Mouse (Mus musculus) olfactory bulb, adult 2 months (tissue): ENCODE measurements at regions not wholly inside any gene's neighbourhood (a gene's known extent, or its start where the extent isn't known, plus 50 kb on each side); places are given as distances from the start of the nearest gene placed in this dataset.

Experiments
- H3K27ac ChIP-seq: fragments of 200-500 bp; 2 replicates; pipeline ENCODE4 v1.5.1; 2012; ENCODE audit warnings: low read depth, low read length; ENCODE audit not compliant: insufficient read depth
- H3K4me1 ChIP-seq: fragments of 200-500 bp; 2 replicates; pipeline ENCODE4 v1.6.1; 2012; ENCODE audit warnings: low read length; ENCODE audit not compliant: control insufficient read depth, insufficient read depth
- H3K4me3 ChIP-seq: fragments of 200-500 bp; 2 replicates; pipeline ENCODE4 v1.5.1; 2012; ENCODE audit warnings: mild to moderate bottlenecking, low read depth, low read length, moderate library complexity; ENCODE audit not compliant: insufficient read depth
- CTCF ChIP-seq: fragments of 200-500 bp; IDR thresholded peaks from 2 replicates; pipeline ENCODE4 v1.5.1; 2012; ENCODE audit warnings: low read depth, mild to moderate bottlenecking, low read length, moderate library complexity; ENCODE audit not compliant: insufficient read depth
- POLR2A ChIP-seq: fragments of 200-500 bp; IDR thresholded peaks from 2 replicates; pipeline ENCODE4 v1.6.1; 2012; ENCODE audit warnings: mild to moderate bottlenecking, low read depth, low read length, moderate library complexity; ENCODE audit not compliant: insufficient read depth
- WGBS: fragments of 180-500 bp; shearing (Covaris S2); methylation state at CpG from one replicate; pipeline ENCODE4 v1.1.7; 2018; 5-methylcytosine and 5-hydroxymethylcytosine counted together

DNA sequence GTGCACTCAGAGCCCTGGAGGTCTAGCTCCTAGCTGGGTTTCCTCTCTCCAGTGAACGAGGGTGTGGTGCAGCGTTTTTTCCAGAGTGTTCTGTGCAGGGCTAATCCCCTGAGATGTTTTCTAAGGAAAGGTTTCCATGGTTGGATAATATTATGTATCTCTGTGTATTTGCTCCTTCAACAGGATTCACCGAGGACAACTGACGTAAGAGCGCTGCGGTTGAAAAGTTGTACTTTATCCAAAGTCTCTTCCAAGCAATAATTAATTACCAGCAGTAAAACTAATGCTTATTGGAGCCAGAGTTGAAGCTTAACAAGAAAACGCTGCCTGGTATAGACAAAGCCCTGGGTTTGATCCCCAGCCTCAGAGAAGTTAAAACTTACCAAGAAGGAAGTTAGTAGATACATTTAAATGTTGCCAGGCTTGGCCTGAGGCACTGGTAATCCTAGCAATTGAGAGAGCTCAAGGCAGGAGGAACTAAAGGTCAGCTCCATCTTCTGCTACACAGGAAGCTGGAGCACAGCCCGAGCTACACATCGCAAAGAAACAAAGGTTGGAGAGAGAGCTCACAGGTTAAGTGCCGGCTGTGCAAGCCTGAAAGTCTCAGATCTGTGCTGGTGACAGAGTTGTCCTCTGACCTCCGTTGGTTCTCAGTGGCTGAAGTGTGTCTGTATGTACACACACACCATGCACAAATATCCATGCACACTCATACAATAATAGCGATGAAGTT, 51.2 kb upstream of the Rap1b start:
- H3K4me3 ChIP-seq: no peak overlapping the region
- H3K27ac ChIP-seq: no peak overlapping the region
- no peak for TF ChIP-seq CTCF
- no peak for TF ChIP-seq POLR2A
- 71% methylated on average over 12 of the region's 12 CpGs for WGBS
- H3K4me1 ChIP-seq: peaks cover 3% of the 10 kb centered on the region; the same call in 1 of the 2 replicates

DNA sequence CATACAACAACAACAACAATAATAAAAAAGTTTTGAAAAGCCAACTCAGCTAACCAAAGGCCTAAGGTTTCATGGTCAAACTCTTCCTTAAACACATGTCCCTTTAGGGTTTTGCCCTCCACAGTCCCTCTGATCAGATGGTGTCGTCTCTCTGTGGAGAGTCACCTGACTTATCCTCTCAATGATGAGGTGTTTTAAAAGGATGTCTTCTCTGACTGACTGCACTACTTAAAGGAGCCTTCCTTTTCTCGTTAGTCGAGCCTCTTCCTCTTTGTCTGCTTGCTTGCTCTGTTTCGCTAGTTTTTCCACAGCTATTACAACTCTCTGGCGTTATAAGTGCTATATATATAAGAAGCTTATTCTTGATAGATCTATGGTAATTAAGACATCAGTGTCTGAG, 51.9 kb upstream of the Rap1b start:
- H3K27ac ChIP-seq: no peak overlapping the region
- H3K4me3 ChIP-seq: no peak overlapping the region
- 80% methylated on average over 5 of the region's 5 CpGs for WGBS
- peaks cover 3% of the 10 kb centered on the region; the same call in 1 of the 2 replicates for H3K4me1 ChIP-seq
- TF ChIP-seq CTCF (no peak), POLR2A (no peak)

DNA sequence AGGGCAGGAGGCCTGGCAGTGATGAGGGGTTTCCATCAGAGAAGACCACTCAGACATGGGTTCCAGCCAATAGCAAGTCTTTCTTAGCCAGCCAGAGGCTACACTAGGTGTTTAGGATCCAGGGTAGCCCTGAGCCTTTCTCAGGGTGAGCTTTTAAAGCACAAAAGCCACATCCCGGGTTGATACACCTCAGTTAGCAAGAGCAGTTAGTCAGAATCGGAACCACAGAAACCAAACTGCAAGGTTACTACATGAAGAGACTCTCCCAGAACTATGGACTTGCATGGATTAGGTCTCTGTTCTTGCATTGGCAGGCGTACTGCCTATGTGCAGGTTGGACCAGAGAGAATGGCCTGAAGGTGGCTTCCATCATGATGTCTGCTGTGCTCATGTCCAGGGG, 52.6 kb upstream of the Rap1b start:
- 99% methylated on average over 3 of the region's 3 CpGs for WGBS
- TF ChIP-seq CTCF: no peak
- no peak for TF ChIP-seq POLR2A
- peaks cover 5% of the 10 kb centered on the region; the same call in 1 of the 2 replicates for H3K4me1 ChIP-seq
- no peak overlapping the region for H3K4me3 ChIP-seq
- no peak overlapping the region for H3K27ac ChIP-seq

DNA sequence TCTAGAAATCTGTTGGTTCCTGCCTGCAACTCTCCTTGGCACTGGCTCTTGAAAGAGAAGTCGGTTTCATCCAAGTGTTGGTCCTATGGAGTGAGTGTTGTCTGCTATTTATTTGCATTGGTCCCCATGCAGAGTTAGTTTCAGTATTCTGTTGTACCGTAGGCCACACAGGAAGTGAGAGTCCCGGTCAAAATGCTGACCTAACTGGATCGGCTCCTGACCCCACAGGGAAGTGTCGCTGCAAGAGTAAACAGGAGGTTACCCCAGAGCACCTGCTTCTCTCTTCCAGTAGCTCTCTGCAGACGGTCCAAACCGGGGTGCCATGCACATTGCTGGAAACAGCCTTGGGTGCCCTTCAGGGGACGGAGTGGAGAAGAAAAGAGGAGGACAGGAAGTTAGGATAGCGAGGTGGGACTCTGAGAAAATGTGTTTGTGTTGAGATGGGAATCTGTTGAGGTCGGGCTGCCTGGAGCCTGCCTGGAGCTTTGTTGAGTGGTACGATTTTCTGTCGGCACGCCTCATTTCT, 53.6 kb upstream of the Rap1b start:
- Histone ChIP-seq H3K4me1 (peaks cover 7% of the 10 kb centered on the region; the same call in 1 of the 2 replicates), H3K4me3 (no peak overlapping the region), H3K27ac (no peak overlapping the region)
- 79% methylated on average over 13 of the region's 13 CpGs for WGBS
- TF ChIP-seq POLR2A (no peak), CTCF (no peak)

DNA sequence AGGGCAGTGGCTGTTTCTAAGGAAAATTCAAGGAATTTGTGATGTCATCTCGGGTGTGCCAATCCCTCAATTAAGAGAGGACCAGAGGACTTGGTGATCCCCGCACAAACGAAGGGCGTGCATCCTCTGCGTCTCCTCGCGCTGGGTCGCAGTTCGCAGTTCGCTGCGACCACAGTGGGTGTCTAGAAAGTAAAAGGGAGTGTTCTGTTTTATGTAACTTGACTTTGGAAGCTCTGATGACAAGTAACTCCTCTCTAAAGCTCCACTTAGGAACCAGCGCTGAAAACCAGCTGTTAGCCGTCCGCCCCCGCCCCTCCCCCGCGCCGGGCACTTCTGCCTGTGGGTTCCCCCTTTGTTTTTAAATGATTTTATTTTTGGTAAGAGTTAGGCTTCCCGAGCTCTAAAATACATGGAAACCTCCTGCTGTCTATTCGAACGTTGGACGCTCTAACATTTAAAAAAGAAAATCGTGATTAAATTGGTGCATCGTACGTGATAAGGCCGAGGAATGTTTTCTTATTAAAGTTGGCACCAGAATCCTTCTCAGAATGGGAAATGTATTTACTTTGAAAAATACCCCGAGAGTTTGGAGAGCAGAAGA, 59.9 kb upstream of the Rap1b start:
- H3K4me3 ChIP-seq: peak overlapping the region; percentile 30
- peaks cover 16% of the 10 kb centered on the region for H3K4me1 ChIP-seq
- TF ChIP-seq POLR2A (no peak), CTCF (no peak)
- peak overlapping the region; percentile 93 for H3K27ac ChIP-seq
- WGBS: 3% methylated on average over 27 of the region's 27 CpGs

DNA sequence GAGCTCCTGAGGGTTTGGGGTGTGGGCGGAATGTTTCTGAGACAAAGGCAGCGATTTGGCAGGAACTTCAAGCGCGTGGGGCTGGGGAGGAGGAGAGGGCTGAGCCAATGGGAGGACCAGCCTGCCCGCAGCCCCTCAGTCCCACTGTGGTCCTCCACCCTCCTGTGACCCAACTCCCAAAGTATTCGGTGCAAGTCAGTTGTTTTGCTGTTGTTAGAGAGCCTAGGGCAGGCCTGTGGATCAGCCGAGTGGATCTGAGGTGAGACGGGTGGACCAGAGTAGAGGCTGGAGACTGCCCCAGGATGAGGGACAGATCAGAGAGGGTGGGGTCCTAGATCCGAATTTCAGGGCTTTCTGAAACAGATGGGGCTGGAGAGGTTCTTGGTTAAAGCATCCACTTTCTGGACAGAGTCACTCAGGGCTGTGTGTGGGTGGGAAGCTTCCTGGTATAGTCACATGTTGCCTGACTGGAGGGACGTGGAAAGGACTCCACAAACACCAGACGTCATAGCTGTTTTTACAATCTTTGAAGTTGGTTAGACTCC, 60.5 kb upstream of the Rap1b start:
- Histone ChIP-seq H3K27ac (peak overlapping the region; percentile 93), H3K4me3 (peak overlapping the region; percentile 30), H3K4me1 (peaks cover 16% of the 10 kb centered on the region)
- WGBS: 5% methylated on average over 11 of the region's 11 CpGs
- no peak for TF ChIP-seq CTCF
- no peak for TF ChIP-seq POLR2A

DNA sequence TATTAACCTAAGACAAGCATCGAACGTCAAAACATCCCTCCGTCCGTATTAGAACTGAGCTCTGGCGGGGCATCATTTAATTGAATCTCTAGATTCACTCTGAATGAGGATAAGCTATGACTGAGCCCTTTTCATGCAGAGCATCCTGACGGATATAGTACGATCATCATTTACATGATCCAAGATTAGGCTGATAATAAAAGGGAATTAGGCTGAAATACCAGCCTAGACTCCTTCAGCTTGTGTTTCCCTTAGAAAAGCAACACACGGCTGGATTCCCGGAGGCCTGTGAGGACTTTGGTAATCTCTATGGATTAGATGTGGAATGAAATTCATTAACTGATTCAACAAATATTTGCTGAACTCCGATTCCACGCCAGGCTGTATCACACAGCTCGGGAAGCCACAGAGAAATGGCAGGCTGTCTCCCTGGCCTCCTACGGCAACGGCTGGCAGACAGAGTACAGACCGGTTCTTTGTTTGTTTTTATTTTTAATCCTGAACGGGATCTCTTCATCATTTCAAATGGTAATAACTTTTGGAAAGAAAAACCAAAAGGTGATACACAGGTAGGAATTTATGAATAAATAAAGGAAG, 62.3 kb upstream of the Rap1b start:
- Histone ChIP-seq H3K4me3 (no peak overlapping the region), H3K27ac (no peak overlapping the region), H3K4me1 (peaks cover 15% of the 10 kb centered on the region)
- no peak for TF ChIP-seq CTCF
- TF ChIP-seq POLR2A: no peak
- 75% methylated on average over 16 of the region's 16 CpGs for WGBS

DNA sequence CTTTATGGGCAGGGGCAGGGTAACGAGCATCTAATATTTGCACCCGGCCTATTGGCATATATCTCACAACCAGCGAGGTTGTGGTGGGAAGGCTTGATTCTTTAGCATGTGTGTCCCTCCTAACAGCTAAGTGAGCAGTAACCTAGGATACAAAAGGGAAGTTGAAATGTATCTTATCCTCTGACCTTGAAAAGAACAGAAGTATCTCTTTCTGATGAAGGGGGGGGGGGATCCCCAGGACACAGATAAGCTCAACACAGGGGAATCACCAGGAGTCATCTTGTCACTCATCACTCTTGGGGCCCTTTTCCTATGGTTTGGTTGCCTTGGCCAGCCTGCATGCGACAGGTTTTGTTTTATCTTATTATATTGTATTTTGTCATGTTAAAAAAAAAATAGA, 63.3 kb upstream of the Rap1b start:
- H3K4me1 ChIP-seq: peaks cover 14% of the 10 kb centered on the region
- 90% methylated on average over 4 of the region's 4 CpGs for WGBS
- no peak overlapping the region for H3K4me3 ChIP-seq
- H3K27ac ChIP-seq: no peak overlapping the region
- TF ChIP-seq POLR2A (no peak), CTCF (no peak)

DNA sequence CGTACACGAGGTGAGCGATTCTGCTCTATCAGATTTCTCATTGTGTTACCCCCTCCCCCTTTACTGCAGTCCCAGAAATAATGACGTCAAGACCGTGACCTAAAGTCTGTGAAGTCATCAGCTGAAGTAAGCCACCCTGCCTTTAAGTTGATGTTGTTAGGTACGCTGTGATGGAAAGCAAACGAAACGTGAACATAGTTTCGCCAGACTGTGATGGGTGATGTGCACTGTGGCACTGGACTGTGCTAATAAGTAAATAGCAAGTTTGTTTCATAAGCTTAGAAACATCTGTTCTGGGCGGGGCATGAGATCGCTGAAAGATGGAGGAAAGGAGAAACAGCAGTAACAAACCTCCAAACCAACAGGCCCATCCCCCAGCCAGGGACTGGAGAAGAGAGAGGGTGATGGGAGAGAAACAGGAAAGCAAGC, 64.0 kb upstream of the Rap1b start:
- H3K4me1 ChIP-seq: peaks cover 12% of the 10 kb centered on the region
- 71% methylated on average over 11 of the region's 11 CpGs for WGBS
- no peak overlapping the region for H3K27ac ChIP-seq
- TF ChIP-seq CTCF (no peak), POLR2A (no peak)
- H3K4me3 ChIP-seq: no peak overlapping the region
